Mouse (Mus musculus) inflammation-experienced regulatory T-cells, adult 6 months (primary cell): ENCODE data around the gene Samt2. TPM values are rescaled to one million over a fixed set of nuclear protein-coding genes. Genes with fewer than 3 reads are reported as not detected.
"Not testable (repeated sequence)": the region's sequence is repeated elsewhere in the genome, so short reads cannot be mapped to it uniquely, and the experiment has no call there.

Experiments
- ATAC-seq: one replicate; pipeline ENCODE4 v1.8.0; 2017
- polyA plus RNA-seq, 3 experiments: library from polyadenylated mRNA; unstranded; fragments of 100-300 nt; shearing (Covaris generic); gene quantifications; one replicate each; pipeline ENCODE4 v1.2.1; 2017

Gene Samt2
- polyA plus RNA-seq, result not detected

GRCm38 (mm10) chrX:154579260-154579659 lies at the start of gene Samt2:
Gene Samt2, minus strand, starts transcription at chrX:154579360.
- ATAC-seq, result not testable (repeated sequence)

Other genes with a start within 250 kb of the Samt2 start
- gene 4930524N10Rik, start 236.0 kb downstream of the Samt2 start, polyA plus RNA-seq, result not detected
- not detected for gene Samt4, start 97.4 kb downstream of the Samt2 start, polyA plus RNA-seq